Mouse (Mus musculus) lung, embryonic 16.5 days (tissue): ENCODE results near the gene Dmp1. TPM values are rescaled to one million over a fixed set of nuclear protein-coding genes. Genes with fewer than 3 reads are reported as not detected.

Source experiments
- ATAC-seq: fragments of 200-750 bp; cut with Nextera tagmentation; 2 replicates; pipeline ENCODE4 v1.8.0; 2017; ENCODE audit warnings: low read depth, mild to moderate bottlenecking, moderate library complexity
- H3K27ac ChIP-seq: fragments of 300-500 bp; sonication (generic); 2 replicates; pipeline ENCODE4 v1.5.1; 2014; ENCODE audit warnings: mild to moderate bottlenecking, control low read depth, low read length
- H3K27me3 ChIP-seq: fragments of 300-500 bp; sonication (generic); 2 replicates; pipeline ENCODE4 v1.6.1; 2014; ENCODE audit warnings: low read depth, low read length, mixed read lengths; ENCODE audit not compliant: control insufficient read depth, insufficient read depth
- H3K36me3 ChIP-seq: fragments of 300-500 bp; sonication (generic); 2 replicates; pipeline ENCODE4 v1.6.1; 2014; ENCODE audit warnings: low read length; ENCODE audit not compliant: control insufficient read depth, insufficient read depth
- H3K4me1 ChIP-seq: fragments of 300-500 bp; sonication (generic); replicated peaks from 2 replicates; pipeline ENCODE4 v1.6.1; 2014; ENCODE audit warnings: low read length, mixed read lengths; ENCODE audit not compliant: control insufficient read depth, insufficient read depth
- H3K4me2 ChIP-seq: fragments of 300-500 bp; sonication (generic); 2 replicates; pipeline ENCODE4 v1.6.1; 2014; ENCODE audit warnings: low read depth, low read length, control low read depth
- H3K4me3 ChIP-seq: fragments of 300-500 bp; sonication (generic); 2 replicates; pipeline ENCODE4 v1.5.1; 2014; ENCODE audit warnings: mild to moderate bottlenecking, low read length, control low read depth
- H3K9ac ChIP-seq: fragments of 300-500 bp; sonication (generic); 2 replicates; pipeline ENCODE4 v1.6.1; 2014; ENCODE audit warnings: low read length, control low read depth
- H3K9me3 ChIP-seq: fragments of 300-500 bp; sonication (generic); 2 replicates; pipeline ENCODE4 v1.6.1; 2016; ENCODE audit warnings: low read length; ENCODE audit not compliant: control insufficient read depth
- WGBS: fragments of 180-500 bp; shearing (Covaris S2); extraction: QIAGEN DNeasy Blood & Tissue Kit; methylation state at CpG from one replicate; pipeline ENCODE4 v1.1.7; 2014; 5-methylcytosine and 5-hydroxymethylcytosine counted together
- polyA plus RNA-seq: library from polyadenylated mRNA; unstranded; fragments of >200 nt; fragmentation: Nextera tagmentation; extraction: Ambion mirVana; gene quantifications from 2 replicates; pipeline ENCODE4 v1.2.1, GENCODE M21; 2015

The Dmp1 gene
- polyA plus RNA-seq, 1 experiment from 2014 or later: 4.7 TPM

DNA sequence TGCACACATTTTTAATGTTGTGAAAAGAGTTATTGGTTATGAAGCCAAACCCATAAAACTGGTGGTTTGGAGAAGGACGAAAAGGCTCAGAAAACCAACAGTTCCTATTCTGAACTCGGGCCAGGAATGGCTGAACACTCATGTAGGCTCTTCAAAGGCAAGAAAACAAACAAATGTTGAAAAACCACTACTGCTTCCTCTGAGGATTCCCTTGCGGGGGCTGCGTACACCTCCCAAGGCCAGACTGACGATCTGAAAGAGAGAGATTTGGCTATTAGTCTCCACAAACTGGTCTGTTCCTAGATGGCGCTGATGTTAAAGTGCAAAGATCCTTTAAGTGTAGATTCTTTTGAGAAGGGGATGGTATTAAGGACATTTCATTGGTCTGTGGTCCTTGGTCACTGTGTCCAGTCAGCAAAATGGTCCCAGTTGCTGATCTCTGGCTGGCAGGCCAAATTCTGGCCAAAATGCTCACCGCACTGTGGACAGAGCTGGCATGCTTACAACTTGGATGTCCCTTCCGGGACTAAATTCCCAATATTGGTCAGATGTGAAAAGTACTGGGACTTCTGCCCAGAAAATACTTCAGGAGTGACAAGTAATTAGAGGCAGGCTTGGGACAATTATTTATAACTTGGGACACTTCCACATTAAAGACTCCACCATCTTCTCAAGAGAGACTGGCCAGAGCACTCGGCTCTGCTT lies 37.4 kb downstream of the Dmp1 start:
- Histone ChIP-seq H3K4me1 (peaks cover 5% of the 10 kb centered on the region), H3K27ac (peak overlapping the region; percentile 82), H3K27me3 (no peaks in the 10 kb centered on the region), H3K9ac (no peak overlapping the region), H3K4me3 (no peak overlapping the region), H3K36me3 (no peaks in the 10 kb centered on the region), H3K4me2 (peak overlapping the region; percentile 6; the same call in 1 of the 2 replicates), H3K9me3 (no peaks in the 10 kb centered on the region)
- peak; percentile 84 for ATAC-seq
- WGBS: 37% methylated on average over 9 of the region's 9 CpGs

DNA sequence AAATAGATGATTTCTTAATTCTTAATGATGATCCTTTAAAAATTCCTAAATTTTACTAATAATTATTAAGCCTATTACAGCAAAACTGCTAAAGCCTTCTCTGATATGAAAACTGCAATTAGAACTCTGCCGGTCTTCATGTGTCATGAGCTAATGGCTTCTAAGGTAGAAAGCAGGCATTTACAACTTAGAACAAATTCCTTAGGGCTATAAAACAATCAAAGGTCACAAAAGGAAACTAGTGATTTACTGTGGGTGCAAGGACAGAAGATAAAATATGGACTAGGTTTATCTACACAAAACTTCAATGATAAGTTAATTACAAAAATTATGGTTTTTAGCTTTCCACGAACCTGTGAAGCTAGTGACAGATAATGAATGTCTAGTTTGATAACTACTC lies 41.8 kb downstream of the Dmp1 start:
- Histone ChIP-seq H3K27me3 (no peaks in the 10 kb centered on the region), H3K4me1 (peaks cover 5% of the 10 kb centered on the region), H3K9me3 (no peaks in the 10 kb centered on the region), H3K4me2 (no peak overlapping the region), H3K4me3 (no peak overlapping the region), H3K27ac (no peak overlapping the region), H3K36me3 (no peaks in the 10 kb centered on the region), H3K9ac (no peak overlapping the region)
- WGBS: 65% methylated on average over 2 of the region's 2 CpGs
- ATAC-seq: no peak

DNA sequence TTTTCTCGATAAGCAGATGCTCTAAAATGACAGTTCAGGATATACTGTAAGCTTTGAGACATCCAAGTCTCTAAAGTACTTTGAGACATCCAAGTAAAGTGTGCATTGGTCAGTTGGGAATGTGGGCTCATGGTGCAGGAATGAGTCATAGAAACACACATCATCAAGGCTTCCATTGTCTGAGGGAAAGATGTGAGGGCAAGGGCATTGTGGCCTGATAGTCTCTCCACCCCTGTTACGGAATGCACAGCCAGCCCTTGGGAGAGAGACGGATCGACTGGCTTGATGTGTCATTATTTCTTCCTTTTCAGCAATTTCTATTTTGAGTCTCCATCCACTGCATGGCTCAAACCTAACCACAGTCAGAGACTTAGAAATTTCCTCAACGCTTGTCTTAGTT lies 49.4 kb downstream of the Dmp1 start:
- Histone ChIP-seq H3K27me3 (no peaks in the 10 kb centered on the region), H3K4me3 (no peak overlapping the region), H3K9me3 (no peaks in the 10 kb centered on the region), H3K4me2 (no peak overlapping the region), H3K36me3 (no peaks in the 10 kb centered on the region), H3K4me1 (no peaks in the 10 kb centered on the region), H3K27ac (no peak overlapping the region), H3K9ac (no peak overlapping the region)
- 78% methylated on average over 5 of the region's 5 CpGs for WGBS
- no peak for ATAC-seq

DNA sequence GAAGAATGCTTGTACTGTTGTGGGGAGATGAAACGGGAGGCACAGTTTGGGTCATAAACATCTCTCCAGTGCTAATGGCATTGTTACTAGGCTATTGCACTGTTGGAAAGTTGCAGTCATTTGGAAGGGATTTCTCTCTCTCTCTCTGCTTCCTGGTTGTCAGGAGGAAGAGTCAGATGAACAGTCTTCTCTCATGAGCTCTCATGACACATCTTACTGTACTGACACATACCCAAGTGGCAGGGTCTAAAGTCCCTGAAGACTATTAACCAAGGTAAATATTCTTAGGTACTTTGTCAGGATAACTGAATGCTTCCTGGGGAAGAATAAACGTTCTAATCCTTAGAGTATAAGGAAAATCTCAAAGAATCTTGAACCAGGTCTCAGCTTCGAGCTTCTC lies 54.2 kb downstream of the Dmp1 start:
- H3K4me3 ChIP-seq: no peak overlapping the region
- no peak overlapping the region for H3K4me2 ChIP-seq
- no peak overlapping the region for H3K27ac ChIP-seq
- H3K36me3 ChIP-seq: no peaks in the 10 kb centered on the region
- WGBS: 57% methylated on average over 3 of the region's 3 CpGs
- no peaks in the 10 kb centered on the region for H3K27me3 ChIP-seq
- H3K4me1 ChIP-seq: no peaks in the 10 kb centered on the region
- ATAC-seq: no peak
- no peak overlapping the region for H3K9ac ChIP-seq
- H3K9me3 ChIP-seq: no peaks in the 10 kb centered on the region

DNA sequence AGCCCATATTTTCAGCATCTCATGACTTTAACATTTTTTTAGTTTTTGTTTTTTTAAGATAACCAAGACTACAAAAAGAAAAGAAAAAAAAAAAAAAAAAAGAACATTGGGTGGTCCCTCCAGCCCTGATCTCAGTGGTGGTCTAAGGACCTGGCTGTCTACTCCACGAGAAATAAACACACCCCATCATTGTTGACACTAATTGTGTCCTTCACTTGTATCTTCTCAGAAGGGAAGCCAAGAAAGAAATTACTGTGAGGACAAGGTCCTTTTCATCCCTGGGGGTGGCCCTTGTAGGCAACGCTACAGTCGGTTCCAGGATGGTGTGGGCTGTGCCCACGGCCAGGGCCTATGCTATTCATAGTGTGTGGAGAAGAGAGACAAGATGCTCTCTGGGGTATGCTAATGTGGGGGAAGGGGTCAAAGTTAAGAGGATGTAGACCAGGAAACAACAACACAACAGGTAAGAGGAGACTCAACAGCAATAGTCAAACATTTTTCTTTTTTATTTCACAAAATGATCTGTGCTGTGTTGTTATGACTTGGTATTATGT lies 59.6 kb downstream of the Dmp1 start:
- Histone ChIP-seq H3K27me3 (no peaks in the 10 kb centered on the region), H3K9me3 (no peaks in the 10 kb centered on the region), H3K4me1 (no peaks in the 10 kb centered on the region), H3K4me3 (no peak overlapping the region), H3K36me3 (no peaks in the 10 kb centered on the region), H3K9ac (no peak overlapping the region), H3K27ac (no peak overlapping the region), H3K4me2 (no peak overlapping the region)
- peak; percentile 88 for ATAC-seq
- 39% methylated on average over 4 of the region's 4 CpGs for WGBS

DNA sequence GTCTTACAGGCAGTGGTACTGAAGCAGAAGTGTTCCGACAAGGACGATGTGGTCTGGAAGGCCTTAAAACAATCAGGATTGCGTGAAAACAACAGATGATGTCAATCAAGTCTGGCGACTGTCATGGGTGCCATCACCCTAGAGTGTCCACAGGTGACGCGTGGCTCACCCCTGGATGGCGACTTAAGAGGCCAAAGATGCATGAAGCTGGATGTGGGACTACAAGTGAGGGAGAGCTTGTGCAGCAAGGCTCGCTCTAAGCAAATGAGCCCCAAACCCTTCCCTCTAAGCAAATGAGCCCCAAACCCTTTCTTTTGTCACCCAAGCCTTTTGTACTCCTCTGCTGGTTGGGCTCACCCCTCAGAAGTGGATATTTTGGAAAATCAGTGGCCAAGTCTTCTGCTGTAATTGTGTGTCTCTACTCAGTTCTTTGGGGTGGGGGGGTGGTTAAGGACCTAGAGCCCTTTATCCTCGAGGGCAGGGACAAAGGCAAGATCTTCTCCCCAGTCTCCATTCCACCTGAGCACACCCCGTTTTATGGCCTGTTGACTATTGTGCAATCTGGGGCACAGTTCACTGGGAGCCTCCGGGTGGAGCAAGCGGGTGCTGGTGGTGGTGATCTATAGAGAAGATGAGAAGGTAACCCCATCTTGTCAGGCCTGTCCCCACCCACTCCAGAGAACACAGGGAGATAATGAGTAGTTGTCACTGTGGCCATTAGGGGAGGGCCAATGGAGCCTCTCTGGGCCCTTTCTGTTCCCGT lies 60.8 kb downstream of the Dmp1 start:
- no peaks in the 10 kb centered on the region for H3K4me1 ChIP-seq
- H3K27me3 ChIP-seq: no peaks in the 10 kb centered on the region
- no peak overlapping the region for H3K27ac ChIP-seq
- WGBS: 93% methylated on average over 13 of the region's 13 CpGs
- H3K4me3 ChIP-seq: no peak overlapping the region
- H3K9me3 ChIP-seq: no peaks in the 10 kb centered on the region
- H3K9ac ChIP-seq: no peak overlapping the region
- ATAC-seq: no peak
- H3K36me3 ChIP-seq: no peaks in the 10 kb centered on the region
- no peak overlapping the region for H3K4me2 ChIP-seq

Other genes starting within 250 kb of the Dmp1 start
- 0.19 and 0.91 TPM in 2 replicates for gene Hsd17b13, start 225.2 kb upstream of the Dmp1 start, polyA plus RNA-seq
- 5.3 and 6.2 TPM in 2 replicates for gene Hsd17b11, start 180.7 kb upstream of the Dmp1 start, polyA plus RNA-seq
- gene Nudt9, start 156.3 kb upstream of the Dmp1 start, polyA plus RNA-seq: 58.6 and 60.8 TPM in 2 replicates
- gene Gm17660, start 125.0 kb upstream of the Dmp1 start, polyA plus RNA-seq: not detected in 2 replicates
- 433 and 435 TPM in 2 replicates for gene Sparcl1, start 88.9 kb upstream of the Dmp1 start, polyA plus RNA-seq
- gene Dspp, start 31.9 kb upstream of the Dmp1 start, polyA plus RNA-seq: 0.06 TPM in 1 of 2 replicates, not detected in the other
- gene Ibsp, start 96.6 kb downstream of the Dmp1 start, polyA plus RNA-seq: 11.6 and 57.6 TPM in 2 replicates
- gene Mepe, start 122.7 kb downstream of the Dmp1 start, polyA plus RNA-seq: not detected in 2 replicates
- 4.5 and 90.3 TPM in 2 replicates for gene Spp1, start 232.5 kb downstream of the Dmp1 start, polyA plus RNA-seq